Mouse (Mus musculus) heart, postnatal 0 days (tissue): Measurements from ENCODE around the gene Lrriq1.

Experiments
- CTCF ChIP-seq: IDR thresholded peaks from 2 replicates; pipeline ENCODE4 v1.5.1; 2016; ENCODE audit warnings: antibody characterized with exemption, control low read depth, low read depth
- EP300 ChIP-seq: IDR thresholded peaks from 2 replicates; pipeline ENCODE4 v1.6.1; 2016; ENCODE audit warnings: antibody characterized with exemption, low read depth

DNA sequence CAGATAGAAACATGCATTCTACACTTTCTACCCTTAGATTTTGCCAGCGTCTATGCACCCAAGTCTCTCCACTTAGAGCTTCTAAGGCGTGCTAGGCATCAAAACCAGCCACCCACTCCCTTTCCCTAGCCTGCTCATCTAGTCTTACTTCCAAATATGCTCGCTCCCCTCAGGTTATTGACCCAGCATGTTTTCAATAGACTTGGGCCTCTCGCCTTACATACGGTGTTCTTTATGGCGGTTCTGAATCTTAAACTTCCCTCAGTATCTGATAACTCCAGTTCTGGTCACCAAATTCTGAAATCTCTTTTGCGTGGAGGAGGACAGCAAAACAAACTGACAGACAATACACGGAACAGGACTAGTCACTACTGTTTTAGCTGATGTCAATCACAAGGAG is 95.5 kb downstream of the Lrriq1 start:
- TF ChIP-seq CTCF (no peak), EP300 (no peak)
